Mouse (Mus musculus): ENCODE results near the gene Gm17018. TPM values are rescaled to one million over a fixed set of nuclear protein-coding genes. Genes with fewer than 3 reads are reported as not detected.
A peak's percentile ranks its signal among the peaks of the same experiment; 100 is the strongest.

The Gm17018 gene
- total RNA-seq, 2 experiments from 2014 or later, result 55.4 to 65.4 TPM

DNA sequence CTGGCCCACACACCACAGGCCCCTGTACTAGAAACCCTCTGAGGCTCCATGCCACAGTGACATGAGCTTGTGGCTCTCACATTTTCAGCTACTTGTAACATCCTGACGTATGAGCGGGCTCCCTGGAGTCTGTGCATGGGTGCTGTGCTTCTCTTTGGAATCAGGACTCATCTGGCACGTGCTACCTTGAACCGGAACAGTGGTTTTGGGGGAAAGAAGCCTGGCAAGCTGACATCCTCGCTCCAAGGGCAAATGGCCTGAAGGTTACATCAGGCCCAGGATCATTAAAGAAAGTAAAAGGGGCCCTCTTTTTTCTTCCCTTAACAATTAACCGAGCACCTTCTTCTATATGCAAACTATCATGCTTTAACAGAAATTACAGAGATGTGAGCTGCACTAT is 22.7 kb downstream of the Gm17018 start:
- TF ChIP-seq CTCF (conservative IDR thresholded peaks at IDR 0.05), result no peak
- no peak for DNase-seq (ENCODE audit: low spot score in 2 of 2)
- H3K27ac ChIP-seq, result no peak overlapping the region
- no peak overlapping the region for H3K4me3 ChIP-seq

DNA sequence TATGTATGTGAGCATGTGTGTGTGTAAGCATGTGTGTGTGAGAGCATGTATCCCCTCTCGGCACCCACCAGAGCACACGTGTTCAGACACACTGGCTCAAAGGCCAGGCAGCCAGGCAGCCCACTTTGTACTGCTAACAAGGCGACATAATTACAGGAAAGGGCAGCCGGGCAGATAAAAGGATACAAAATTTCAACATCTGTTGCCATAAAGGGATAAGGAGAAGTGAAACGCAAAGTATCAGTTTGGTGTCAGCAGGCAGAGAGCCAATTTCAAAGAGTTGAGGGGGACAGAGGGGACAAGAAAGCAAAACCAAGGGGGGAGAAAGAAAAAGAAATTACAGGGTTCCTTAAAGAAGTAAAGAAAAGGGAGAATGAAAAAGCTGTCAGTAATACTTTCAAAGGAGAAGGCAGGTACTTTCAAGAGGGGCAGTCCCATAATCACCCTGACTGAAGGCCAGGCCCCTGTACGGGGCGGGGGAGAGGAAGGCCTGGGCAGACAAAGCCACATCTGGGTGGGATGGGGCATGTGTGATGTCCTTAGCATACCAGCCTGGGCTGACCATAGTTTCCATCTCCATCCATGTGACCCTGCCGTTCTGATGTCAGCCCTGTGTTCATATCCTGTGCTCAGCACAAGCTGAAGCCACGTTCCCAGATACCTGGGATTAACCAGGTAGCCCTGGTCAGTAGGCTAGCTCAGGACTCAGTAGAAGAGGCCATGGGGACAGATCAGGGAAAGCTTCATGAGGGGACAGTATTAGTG is 24.6 kb downstream of the Gm17018 start:
- H3K27ac ChIP-seq, result no peak overlapping the region
- H3K4me3 ChIP-seq, result no peak overlapping the region
- no peak for DNase-seq (ENCODE audit: low spot score in 2 of 2)
- no peak for TF ChIP-seq CTCF (conservative IDR thresholded peaks at IDR 0.05)

DNA sequence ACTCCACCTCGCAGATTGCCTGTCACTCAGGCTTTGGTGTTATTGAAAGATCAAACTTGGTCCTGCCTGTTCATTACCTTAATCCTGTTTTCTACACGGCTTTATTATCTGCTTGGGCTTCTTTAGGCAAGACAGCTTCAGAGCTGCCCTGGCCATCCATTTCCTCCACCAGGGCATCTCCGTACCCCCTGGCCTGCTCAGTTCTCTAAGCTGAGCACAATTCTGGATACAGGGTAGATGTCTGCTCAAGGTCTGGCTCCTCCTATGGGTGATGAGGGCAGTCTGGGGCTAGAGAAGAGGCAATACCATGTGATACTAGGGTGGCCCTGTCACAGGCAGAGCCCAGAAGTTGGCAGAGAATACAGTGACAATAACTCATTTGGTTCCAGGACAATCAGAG is 26.4 kb downstream of the Gm17018 start:
- Histone ChIP-seq H3K4me3 (no peak overlapping the region), H3K27ac (no peak overlapping the region)
- no peak for TF ChIP-seq CTCF (conservative IDR thresholded peaks at IDR 0.05)
- DNase-seq (ENCODE audit: low spot score in 2 of 2), result no peak

DNA sequence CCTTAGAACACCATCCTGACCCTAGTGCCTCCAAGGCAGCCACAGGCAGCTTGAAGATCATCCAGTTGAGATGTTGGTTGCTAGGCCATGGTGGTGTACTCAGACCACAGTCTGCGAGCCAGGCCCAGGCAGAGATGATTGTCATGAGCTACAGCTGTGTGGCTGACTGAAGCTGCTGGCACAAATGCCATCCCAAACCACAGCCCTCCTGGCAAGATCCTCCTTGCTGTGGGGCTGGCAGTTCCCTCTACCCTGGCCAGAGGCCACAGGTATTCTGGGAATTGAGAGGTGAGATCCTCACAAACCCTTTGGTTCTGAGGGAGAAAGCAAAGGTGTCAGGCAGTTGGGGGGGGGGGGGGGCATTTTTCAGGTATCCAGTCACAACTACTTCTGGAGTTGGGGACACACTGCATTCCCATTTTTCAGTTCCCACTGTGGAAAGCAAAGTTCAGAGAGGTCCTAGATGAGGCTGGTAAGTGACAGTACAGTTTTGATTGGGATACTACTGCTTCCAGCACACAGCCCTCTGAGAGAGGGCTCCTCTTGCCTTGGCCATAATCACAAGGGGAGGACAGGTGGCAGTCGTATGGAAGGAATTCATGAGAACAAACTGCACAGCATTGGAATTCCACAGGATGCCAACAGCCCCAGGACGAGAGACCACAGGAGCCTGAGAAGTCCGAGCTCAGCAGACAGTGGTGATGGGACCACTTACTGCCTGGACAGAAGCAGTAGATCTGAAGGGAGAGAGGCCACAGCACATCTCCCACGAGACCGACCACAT is 27.3 kb downstream of the Gm17018 start:
- H3K4me3 ChIP-seq, result no peak overlapping the region
- H3K27ac ChIP-seq, result no peak overlapping the region
- no peak for TF ChIP-seq CTCF (conservative IDR thresholded peaks at IDR 0.05)
- no peak for DNase-seq (ENCODE audit: low spot score in 2 of 2)

DNA sequence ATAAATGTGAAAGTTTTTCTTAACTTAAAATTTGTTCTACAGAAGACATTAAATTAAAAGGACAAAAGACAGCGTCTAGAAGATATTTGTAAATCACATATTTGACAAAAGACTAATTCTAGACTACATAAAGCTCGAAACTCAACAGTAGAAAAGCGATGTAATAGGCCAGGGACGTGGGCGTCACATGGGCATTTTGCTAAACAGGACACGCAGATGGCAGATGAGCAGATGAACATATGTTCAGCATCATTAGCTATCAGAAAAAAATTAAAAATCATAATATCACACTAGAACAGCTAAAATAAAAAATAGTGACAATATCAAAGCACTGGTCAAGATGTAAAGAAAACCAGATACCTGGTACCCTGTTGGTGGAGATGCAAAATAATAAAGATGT is 29.3 kb downstream of the Gm17018 start:
- no peak for TF ChIP-seq CTCF (conservative IDR thresholded peaks at IDR 0.05)
- Histone ChIP-seq H3K4me3 (no peak overlapping the region), H3K27ac (no peak overlapping the region)
- DNase-seq (ENCODE audit: low spot score in 2 of 2), result no peak

DNA sequence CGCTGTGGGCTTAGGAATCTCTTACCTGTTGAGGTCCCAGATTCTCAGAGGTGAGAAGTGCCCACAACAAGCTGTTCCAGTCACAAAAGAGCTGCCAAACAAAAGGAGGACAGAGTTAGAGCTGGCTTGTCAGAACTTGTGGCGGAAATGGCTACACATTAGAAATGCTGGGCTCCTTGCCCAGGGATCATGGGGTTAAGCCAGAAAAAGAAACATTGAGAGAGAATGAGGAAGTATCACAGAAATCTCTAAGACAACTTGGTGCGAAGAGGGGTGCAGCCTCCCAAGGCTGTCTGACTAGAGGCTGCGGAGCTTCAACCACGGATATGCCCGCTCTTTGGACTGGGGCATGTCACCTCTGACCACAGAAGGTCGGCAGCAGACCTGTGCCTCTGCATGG is 31.3 kb downstream of the Gm17018 start:
- Histone ChIP-seq H3K27ac (peak overlapping the region; percentile 12; the same call in 1 of the 2 replicates), H3K4me3 (no peak overlapping the region)
- no peak for TF ChIP-seq CTCF (conservative IDR thresholded peaks at IDR 0.05)
- DNase-seq (ENCODE audit: low spot score in 2 of 2), result no peak

DNA sequence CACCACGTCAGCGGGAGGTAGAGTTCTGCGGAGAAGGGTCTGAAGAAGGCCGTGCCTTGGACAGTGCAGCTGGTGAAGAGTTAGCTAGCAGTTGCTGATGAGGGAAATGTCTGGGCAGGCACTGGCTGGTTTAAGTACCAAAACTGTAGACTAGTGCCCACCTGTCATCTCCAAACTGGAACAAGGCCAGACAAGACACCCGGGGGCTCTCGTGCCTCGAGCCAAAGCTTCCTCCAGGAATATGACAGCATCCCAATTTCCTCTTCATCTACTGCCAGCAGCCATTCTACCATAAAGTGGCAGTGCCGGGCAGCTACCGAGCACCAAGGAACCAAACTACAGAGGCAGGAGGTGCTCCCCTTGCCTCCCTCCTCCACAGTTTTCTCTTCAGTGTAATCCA is 32.5 kb downstream of the Gm17018 start:
- Histone ChIP-seq H3K27ac (no peak overlapping the region), H3K4me3 (no peak overlapping the region)
- no peak for TF ChIP-seq CTCF (conservative IDR thresholded peaks at IDR 0.05)
- DNase-seq (ENCODE audit: low spot score in 2 of 2), result no peak

DNA sequence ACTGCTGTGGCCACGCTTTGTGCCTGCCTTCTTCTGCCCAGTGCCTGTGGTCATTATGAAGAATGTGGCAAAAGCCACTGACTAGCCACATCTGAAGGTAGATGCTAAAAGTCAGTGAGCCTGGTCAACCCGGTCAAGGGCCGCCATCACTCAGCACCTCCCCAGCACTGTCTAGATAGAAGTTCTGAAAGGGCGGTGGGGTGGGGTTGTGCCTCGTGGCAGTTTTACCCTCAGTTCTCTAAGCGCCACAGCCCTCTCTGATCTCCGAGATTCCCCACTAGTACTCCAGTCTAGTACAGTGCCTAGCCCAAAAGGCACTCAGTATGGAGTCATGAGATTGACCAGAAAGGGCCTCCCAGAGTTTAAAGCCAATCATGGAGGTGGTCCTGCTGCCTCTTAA is 33.7 kb downstream of the Gm17018 start:
- no peak for DNase-seq (ENCODE audit: low spot score in 2 of 2)
- Histone ChIP-seq H3K27ac (no peak overlapping the region), H3K4me3 (no peak overlapping the region)
- TF ChIP-seq CTCF (conservative IDR thresholded peaks at IDR 0.05), result no peak

DNA sequence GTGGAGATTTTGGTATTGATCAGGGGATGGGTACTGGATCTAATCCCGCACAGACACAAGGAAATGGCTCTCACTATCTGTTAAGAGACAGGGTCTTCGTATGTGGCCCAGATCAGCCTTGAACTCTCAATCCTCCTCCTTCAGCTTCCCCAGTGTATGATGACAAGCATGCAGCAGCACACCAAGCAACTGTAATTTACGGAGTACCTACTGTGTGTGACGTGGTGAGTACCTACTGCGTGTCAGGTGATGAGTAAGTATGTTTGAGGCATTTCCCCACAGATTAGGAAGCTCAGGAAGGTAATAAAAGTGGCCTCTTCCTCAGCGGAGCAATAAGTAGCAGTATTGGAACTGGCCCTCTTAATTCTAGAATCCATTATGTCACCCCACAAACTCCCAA is 35.1 kb downstream of the Gm17018 start:
- TF ChIP-seq CTCF (conservative IDR thresholded peaks at IDR 0.05), result no peak
- Histone ChIP-seq H3K27ac (no peak overlapping the region), H3K4me3 (no peak overlapping the region)
- DNase-seq (ENCODE audit: low spot score in 2 of 2), result no peak

DNA sequence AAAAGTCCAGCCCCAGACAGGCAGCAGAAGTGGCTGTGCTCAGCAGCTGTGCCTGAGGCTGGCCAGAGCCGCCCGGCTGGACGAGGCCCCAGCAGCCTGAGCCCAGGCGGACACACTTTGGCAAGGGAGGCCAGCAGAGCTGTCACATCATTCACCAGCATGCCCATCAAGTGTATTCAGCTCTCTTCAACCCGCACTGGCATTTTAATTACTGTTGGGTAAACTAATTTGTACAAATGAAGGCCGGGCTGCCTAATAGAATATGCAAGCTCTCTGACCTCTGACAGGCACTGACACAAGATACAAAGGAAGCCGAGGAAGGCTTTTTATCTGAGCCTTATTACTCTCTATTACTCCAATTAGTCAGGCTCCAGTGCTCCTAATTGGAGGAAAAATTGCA is 35.6 kb downstream of the Gm17018 start:
- Histone ChIP-seq H3K27ac (no peak overlapping the region), H3K4me3 (no peak overlapping the region)
- TF ChIP-seq CTCF (conservative IDR thresholded peaks at IDR 0.05), result no peak
- DNase-seq (ENCODE audit: low spot score in 2 of 2), result no peak

DNA sequence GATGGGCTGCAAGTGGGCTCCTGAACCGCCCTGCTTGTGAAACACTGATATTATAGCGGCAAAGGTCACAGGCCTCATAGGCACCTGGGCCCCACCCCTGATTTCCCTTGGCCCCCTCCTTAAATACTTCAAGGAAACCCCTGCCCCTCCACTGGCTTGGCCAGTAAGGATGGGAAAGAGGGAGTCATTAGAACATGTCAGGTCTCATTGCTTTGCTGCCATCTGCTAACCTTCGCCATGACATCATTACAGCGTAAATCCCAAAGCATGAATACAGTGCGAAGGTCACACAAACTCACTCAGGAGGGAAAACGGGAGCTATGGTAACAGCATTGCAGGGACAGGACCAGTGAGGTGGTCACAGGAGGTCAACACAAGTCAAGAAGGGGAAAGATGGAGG is 36.0 kb downstream of the Gm17018 start:
- no peak for DNase-seq (ENCODE audit: low spot score in 2 of 2)
- H3K27ac ChIP-seq, result no peak overlapping the region
- no peak for TF ChIP-seq CTCF (conservative IDR thresholded peaks at IDR 0.05)
- no peak overlapping the region for H3K4me3 ChIP-seq

DNA sequence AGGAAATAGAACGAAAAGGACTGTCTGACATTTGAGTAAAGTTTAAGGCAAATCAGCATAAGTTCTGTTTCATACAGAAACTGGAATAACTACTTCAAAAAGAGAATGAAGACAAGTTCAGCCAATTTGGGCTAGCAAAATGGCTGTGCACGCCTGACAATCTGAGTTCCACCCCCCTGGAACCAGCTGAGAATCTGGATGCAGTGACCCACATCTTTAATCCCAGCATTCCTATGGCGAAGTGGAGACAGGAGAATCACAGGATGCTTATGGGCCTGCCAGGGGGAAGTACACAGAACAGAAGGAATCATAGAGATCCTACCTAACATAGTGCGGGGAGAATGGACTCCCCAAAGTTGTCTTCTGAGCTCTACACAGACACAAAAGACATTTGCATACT is 36.7 kb downstream of the Gm17018 start:
- H3K4me3 ChIP-seq, result no peak overlapping the region
- no peak overlapping the region for H3K27ac ChIP-seq
- no peak for DNase-seq (ENCODE audit: low spot score in 2 of 2)
- no peak for TF ChIP-seq CTCF (conservative IDR thresholded peaks at IDR 0.05)

DNA sequence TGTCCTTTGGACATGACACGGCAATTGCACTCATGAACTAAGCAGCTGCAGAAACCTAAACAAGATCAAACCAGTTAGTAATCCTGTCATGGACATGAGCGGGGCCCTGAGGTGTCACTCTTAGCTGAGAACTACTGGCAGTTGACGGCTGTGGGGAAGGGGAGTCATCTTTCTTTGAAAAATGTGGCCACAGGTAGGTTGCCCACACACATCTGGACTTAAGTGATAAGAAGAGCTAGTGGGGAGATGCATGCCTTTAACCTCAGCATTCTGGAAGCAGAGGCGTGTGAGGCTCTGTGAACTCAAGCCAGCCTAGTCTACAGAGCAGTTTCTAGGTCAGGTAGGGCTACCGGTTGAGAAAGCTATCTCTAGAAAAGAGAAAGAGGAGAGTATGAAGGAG is 42.2 kb downstream of the Gm17018 start:
- H3K27ac ChIP-seq, result no peak overlapping the region
- DNase-seq (ENCODE audit: low spot score in 2 of 2), result no peak
- no peak for TF ChIP-seq CTCF (conservative IDR thresholded peaks at IDR 0.05)
- no peak overlapping the region for H3K4me3 ChIP-seq

DNA sequence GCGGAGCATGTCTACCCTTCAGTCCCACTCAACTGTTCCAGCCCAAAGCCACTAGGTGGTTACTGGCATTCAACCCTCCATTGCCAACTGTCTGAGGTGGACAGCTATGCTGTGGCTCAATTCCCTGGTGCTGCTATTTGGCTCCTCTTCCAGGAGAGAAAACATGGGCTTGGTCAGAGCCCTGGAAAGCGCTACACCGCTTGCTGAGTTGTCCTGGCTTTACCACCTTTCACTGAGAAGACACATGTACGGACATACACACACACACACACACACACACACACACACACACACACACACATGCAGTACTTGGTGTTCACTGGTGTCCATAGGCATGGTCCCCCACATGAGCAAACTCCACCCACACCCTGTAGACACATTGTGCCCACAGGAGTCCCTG is 46.3 kb downstream of the Gm17018 start:
- no peak for DNase-seq (ENCODE audit: low spot score in 2 of 2)
- Histone ChIP-seq H3K4me3 (no peak overlapping the region), H3K27ac (no peak overlapping the region)
- TF ChIP-seq CTCF (conservative IDR thresholded peaks at IDR 0.05), result no peak
